Mouse (Mus musculus) heart, embryonic 13.5 days (tissue): Measurements from ENCODE around the gene D630003M21Rik. TPM values are rescaled to one million over a fixed set of nuclear protein-coding genes. Genes with fewer than 3 reads are reported as not detected.

Source experiments
- ATAC-seq: fragments of 200-750 bp; cut with Nextera tagmentation; 2 replicates; pipeline ENCODE4 v1.8.0; 2017; ENCODE audit warnings: moderate TSS enrichment; ENCODE audit not compliant: insufficient number of reproducible peaks, low FRiP score, low TSS enrichment; ENCODE audit errors: extremely low read depth
- H3K27ac ChIP-seq: fragments of 300-500 bp; sonication (generic); replicated peaks from 2 replicates; pipeline ENCODE4 v1.5.1; 2015; ENCODE audit warnings: moderate library complexity, mild to moderate bottlenecking, inconsistent platforms
- H3K27me3 ChIP-seq: fragments of 300-500 bp; sonication (generic); replicated peaks from 2 replicates; pipeline ENCODE4 v1.6.1; 2015; ENCODE audit warnings: mild to moderate bottlenecking, inconsistent platforms
- H3K36me3 ChIP-seq: fragments of 300-500 bp; sonication (generic); 2 replicates; pipeline ENCODE4 v1.6.1; 2015; ENCODE audit warnings: mild to moderate bottlenecking, inconsistent platforms
- H3K4me1 ChIP-seq: fragments of 300-500 bp; sonication (generic); 2 replicates; pipeline ENCODE4 v1.6.1; 2015; ENCODE audit warnings: inconsistent platforms
- H3K4me2 ChIP-seq: fragments of 300-500 bp; sonication (generic); 2 replicates; pipeline ENCODE4 v1.6.1; 2015; ENCODE audit warnings: inconsistent platforms, mild to moderate bottlenecking, moderate library complexity
- H3K4me3 ChIP-seq: fragments of 300-500 bp; sonication (generic); 2 replicates; pipeline ENCODE4 v1.5.1; 2015; ENCODE audit warnings: moderate library complexity, mild to moderate bottlenecking, inconsistent platforms
- H3K9ac ChIP-seq: fragments of 300-500 bp; sonication (generic); 2 replicates; pipeline ENCODE4 v1.6.1; 2015; ENCODE audit warnings: inconsistent platforms, mild to moderate bottlenecking, moderate library complexity
- H3K9me3 ChIP-seq: fragments of 300-500 bp; sonication (generic); 2 replicates; pipeline ENCODE4 v1.6.1; 2016; ENCODE audit warnings: inconsistent platforms
- WGBS: fragments of 180-500 bp; shearing (Covaris S2); methylation state at CpG from one replicate; pipeline ENCODE4 v1.1.7; 2015; ENCODE audit warnings: mixed read lengths; 5-methylcytosine and 5-hydroxymethylcytosine counted together
- polyA plus RNA-seq: library from polyadenylated mRNA; unstranded; fragments of >200 nt; fragmentation: Nextera tagmentation; extraction: Ambion mirVana; gene quantifications from 2 replicates; pipeline ENCODE4 v1.2.1, GENCODE M21; 2015

The D630003M21Rik gene
- polyA plus RNA-seq: 2.2 and 2.7 TPM in 2 replicates

DNA sequence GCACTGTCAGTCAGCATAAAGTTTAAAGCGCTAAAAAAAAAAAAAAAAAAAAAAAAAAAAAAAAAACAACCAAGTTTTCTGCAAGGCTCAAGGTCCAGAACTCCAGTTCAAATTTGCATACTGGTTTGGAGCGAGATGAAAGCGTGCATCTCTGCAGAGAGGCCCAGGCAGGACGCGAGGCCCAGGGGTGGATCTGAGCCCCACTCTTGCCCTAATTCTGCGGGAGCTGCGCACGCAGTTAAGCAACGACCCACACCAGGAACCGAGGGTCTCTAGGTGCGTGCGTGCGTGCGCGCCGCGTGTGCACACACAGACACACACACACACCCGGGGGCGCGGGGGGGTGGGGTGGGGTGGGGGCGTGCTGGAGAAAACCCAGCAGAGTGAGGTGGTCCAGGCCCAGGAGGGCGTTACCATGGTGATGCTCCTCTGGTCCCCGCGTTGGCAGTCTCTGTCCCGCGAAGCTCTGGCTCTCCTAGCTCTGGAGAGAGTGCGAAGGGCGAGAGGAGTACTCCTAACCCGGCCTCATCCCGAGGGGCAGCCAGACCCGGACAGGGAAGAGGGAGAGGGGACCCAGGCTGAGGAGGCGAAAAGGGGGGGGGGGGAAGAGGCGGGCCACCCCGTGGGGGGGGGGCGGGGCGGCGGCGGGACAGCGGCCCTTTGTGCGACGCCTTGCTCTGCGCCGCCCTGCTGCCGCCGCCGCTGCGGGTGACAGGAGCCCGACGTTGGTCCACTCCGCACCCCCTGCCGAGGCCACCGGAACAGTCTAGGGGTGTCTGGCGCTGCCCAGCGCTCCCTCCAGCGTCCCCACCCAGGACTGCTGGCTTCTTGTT lies at the start of gene D630003M21Rik:
Gene D630003M21Rik, minus strand, starts transcription at position 553 of the 833 bp plus-strand sequence.
- ATAC-seq: no peak; the same call in 1 of the 2 replicates
- H3K27ac ChIP-seq: no peak within 1 kb of the TSS

DNA sequence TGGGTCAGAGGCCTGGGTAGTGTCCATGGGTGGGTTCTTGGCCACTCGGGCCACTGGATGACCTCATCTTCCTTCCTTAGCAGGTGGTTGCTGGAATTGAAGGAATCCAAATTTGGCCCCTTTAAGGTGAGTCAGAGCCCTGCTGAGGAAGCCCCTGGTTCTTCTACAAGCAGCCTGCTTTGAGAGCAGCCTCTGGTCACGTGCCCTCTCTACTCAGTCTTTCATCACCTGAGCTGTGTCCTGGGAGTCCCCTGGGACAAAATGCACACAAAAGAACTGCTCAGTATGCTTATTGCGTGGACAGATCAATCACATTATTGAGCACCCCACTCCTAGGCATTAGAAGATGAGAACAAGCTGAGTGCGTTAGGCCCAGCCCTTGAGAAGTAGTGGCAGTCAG lies 47.9 kb upstream of the D630003M21Rik start:
- ATAC-seq: no peak

More for the DNA sequence above, at the start of gene D630003M21Rik:
- Histone ChIP-seq H3K4me3 (peak within 1 kb of the TSS; percentile 54), H3K27me3 (peaks cover 48% of the 10 kb centered on the region), H3K4me1 (peaks cover 21% of the 10 kb centered on the region), H3K36me3 (no peaks in the 10 kb centered on the region), H3K9me3 (no peaks in the 10 kb centered on the region), H3K4me2 (peak within 1 kb of the TSS; percentile 87), H3K9ac (peak within 1 kb of the TSS; percentile 76)
- WGBS: 1% methylated on average over 47 of the region's 55 CpGs

DNA sequence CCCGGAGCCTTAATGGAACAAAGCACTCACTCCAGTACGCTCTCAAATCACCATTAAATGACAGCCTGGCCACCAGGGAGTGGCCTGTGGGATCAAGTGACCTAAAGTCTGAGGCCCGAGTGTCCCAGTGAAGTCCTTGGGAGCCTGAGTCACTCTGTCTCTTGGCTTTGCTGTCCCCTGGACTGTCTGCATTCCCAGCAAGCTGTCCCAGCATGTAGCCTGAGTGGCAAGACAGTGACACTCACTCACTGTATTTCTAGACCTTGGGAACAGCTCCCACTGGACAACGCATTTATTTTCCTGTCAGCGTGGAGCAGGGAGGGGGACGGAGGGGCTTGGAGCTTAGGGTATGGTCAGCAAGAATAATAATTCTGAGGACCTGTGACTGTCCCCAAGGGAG lies 47.4 kb upstream of the D630003M21Rik start:
- no peak overlapping the region for H3K4me2 ChIP-seq
- no peak overlapping the region for H3K4me3 ChIP-seq
- no peaks in the 10 kb centered on the region for H3K36me3 ChIP-seq
- H3K27ac ChIP-seq: no peak overlapping the region
- H3K27me3 ChIP-seq: peaks cover 3% of the 10 kb centered on the region; the same call in 1 of the 2 replicates
- WGBS: 58% methylated on average over 6 of the region's 6 CpGs
- 0 out of 2 replicates have a peak, but pooled peaks cover 4% of the 10 kb centered on the region for H3K4me1 ChIP-seq
- no peak for ATAC-seq
- H3K9me3 ChIP-seq: no peaks in the 10 kb centered on the region
- H3K9ac ChIP-seq: no peak overlapping the region

More for the DNA sequence above, 47.9 kb upstream of the D630003M21Rik start:
- Histone ChIP-seq H3K27me3 (peaks cover 7% of the 10 kb centered on the region; the same call in 1 of the 2 replicates), H3K9ac (no peak overlapping the region), H3K4me2 (no peak overlapping the region), H3K27ac (no peak overlapping the region), H3K4me1 (0 out of 2 replicates have a peak, but pooled peaks cover 4% of the 10 kb centered on the region), H3K9me3 (no peaks in the 10 kb centered on the region), H3K4me3 (no peak overlapping the region), H3K36me3 (no peaks in the 10 kb centered on the region)
- 54% methylated on average over 4 of the region's 4 CpGs for WGBS

DNA sequence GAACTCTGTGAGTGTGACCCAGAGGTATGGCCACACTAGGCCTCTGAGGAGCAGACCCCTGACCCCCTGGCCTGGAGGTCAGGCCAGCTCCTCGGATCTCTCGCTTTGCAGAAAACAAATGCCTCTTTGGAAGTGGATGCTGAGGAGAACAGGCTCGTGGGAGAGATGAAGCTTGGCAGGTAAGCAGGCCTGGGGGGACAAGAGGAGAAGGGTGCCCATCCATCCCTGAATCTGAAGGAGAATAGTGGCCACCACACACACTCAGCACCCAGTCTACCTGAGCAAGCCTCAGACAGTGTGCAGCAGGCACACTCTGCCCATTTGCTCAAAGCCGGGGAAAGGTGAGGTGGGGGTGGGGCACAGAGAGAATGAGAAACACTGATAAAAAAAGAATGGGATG lies 46.8 kb upstream of the D630003M21Rik start:
- Histone ChIP-seq H3K27ac (no peak overlapping the region), H3K9me3 (no peaks in the 10 kb centered on the region)
- 74% methylated on average over 4 of the region's 4 CpGs for WGBS

DNA sequence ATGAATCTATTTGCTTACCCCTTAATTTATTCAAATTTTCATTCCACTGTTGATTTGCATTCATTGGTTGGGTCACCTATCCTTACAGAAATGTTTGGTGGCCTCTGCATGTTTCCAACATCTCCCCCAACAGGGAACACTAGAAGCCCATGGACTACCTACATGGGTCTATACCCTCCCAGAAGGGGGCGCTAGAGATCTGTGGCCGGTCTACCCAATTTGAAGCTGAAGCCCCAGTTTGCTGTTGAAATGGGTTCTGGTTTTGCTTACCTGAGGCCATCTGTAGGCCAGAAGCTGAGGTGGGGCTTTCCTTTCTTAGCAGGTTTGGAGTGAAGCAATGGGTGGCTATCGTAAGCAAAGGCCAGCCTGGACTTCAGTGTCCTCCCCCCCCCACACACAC lies 46.3 kb upstream of the D630003M21Rik start:
- 76% methylated on average over 3 of the region's 3 CpGs for WGBS
- no peak for ATAC-seq
- no peak overlapping the region for H3K4me3 ChIP-seq
- H3K4me2 ChIP-seq: no peak overlapping the region
- no peaks in the 10 kb centered on the region for H3K9me3 ChIP-seq
- H3K27ac ChIP-seq: no peak overlapping the region
- H3K27me3 ChIP-seq: no peaks in the 10 kb centered on the region; the same call in 1 of the 2 replicates
- no peak overlapping the region for H3K9ac ChIP-seq
- no peaks in the 10 kb centered on the region for H3K36me3 ChIP-seq
- H3K4me1 ChIP-seq: 0 out of 2 replicates have a peak, but pooled peaks cover 4% of the 10 kb centered on the region

More for the DNA sequence above, 46.8 kb upstream of the D630003M21Rik start:
- Histone ChIP-seq H3K4me2 (no peak overlapping the region), H3K4me3 (no peak overlapping the region), H3K4me1 (0 out of 2 replicates have a peak, but pooled peaks cover 4% of the 10 kb centered on the region), H3K27me3 (no peaks in the 10 kb centered on the region; the same call in 1 of the 2 replicates), H3K36me3 (no peaks in the 10 kb centered on the region), H3K9ac (no peak overlapping the region)
- no peak for ATAC-seq

DNA sequence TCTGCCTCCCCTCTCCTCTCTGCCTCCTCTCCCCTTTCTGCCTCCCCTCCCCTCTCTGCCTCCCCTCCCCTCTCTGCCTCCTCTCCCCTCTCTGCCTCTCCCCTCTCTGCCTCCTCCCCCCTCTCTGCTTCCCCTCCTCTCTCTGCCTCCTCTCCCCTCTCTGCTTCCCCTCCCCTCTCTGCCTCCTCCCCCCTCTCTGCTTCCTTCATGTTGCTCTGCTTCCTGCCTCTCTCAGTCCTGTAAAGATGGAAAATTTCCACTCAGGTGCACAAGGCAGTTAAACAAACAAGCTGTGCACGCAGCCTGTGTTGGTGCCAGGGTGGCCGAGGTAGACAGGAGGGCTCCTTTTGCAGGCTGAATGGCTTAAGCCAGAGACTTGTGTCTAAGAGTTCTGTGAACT lies 44.6 kb upstream of the D630003M21Rik start:
- Histone ChIP-seq H3K4me3 (no peak overlapping the region), H3K4me2 (no peak overlapping the region), H3K27ac (no peak overlapping the region), H3K9me3 (no peaks in the 10 kb centered on the region), H3K36me3 (no peaks in the 10 kb centered on the region), H3K27me3 (no peaks in the 10 kb centered on the region; the same call in 1 of the 2 replicates), H3K9ac (no peak overlapping the region), H3K4me1 (0 out of 2 replicates have a peak, but pooled peaks cover 4% of the 10 kb centered on the region)
- 33% methylated on average over 2 of the region's 2 CpGs for WGBS
- no peak for ATAC-seq

DNA sequence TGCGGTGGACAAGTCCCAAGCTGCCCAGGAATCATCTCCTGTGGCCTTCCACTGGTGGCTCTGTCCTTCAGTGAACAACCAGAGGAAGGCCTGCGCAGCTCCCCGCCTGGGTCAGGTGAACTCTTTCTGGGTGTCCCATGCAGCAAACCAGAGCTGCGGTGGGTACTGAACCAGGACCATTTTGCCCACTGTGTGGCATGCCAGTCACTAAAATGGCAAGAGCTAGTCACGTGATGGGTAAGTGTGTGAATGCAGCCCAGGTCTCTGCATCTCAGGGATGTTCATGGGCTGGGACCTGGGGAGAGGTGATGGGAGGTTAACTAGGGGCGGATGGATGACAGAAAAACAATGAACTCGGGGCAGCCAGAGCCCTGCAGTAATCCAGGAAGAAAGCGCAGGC lies 41.0 kb upstream of the D630003M21Rik start:
- Histone ChIP-seq H3K36me3 (no peaks in the 10 kb centered on the region), H3K9ac (no peak overlapping the region), H3K4me3 (no peak overlapping the region), H3K4me1 (peaks cover 10% of the 10 kb centered on the region), H3K27me3 (no peaks in the 10 kb centered on the region; the same call in 1 of the 2 replicates), H3K9me3 (no peaks in the 10 kb centered on the region), H3K4me2 (no peak overlapping the region), H3K27ac (no peak overlapping the region)
- ATAC-seq: no peak
- WGBS: 76% methylated on average over 8 of the region's 8 CpGs

DNA sequence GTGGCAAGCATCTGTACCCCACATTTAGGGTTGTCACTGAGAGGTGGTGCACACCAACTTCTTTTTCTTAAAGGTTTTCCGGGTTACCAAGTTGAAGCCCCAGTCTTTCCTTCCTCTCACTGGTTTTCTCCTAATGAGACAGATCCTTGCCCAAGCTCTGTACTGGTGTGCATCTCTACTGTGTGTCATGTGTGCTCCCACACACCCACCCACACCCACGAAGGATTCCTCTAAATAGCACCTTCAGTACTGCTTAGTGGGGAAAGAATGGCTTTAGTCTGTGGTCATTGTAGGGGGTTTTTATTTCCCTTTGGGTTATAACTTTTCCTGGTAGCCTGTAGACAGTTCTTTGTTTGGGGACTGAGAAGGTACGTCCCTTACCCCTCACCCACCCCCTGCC lies 35.9 kb upstream of the D630003M21Rik start:
- H3K27ac ChIP-seq: no peak overlapping the region
- H3K4me3 ChIP-seq: no peak overlapping the region
- no peak overlapping the region for H3K4me2 ChIP-seq
- peaks cover 10% of the 10 kb centered on the region for H3K4me1 ChIP-seq
- peaks cover 15% of the 10 kb centered on the region for H3K27me3 ChIP-seq
- H3K9me3 ChIP-seq: no peaks in the 10 kb centered on the region
- ATAC-seq: no peak
- H3K9ac ChIP-seq: no peak overlapping the region
- WGBS: 73% methylated on average over 3 of the region's 3 CpGs
- no peaks in the 10 kb centered on the region for H3K36me3 ChIP-seq

DNA sequence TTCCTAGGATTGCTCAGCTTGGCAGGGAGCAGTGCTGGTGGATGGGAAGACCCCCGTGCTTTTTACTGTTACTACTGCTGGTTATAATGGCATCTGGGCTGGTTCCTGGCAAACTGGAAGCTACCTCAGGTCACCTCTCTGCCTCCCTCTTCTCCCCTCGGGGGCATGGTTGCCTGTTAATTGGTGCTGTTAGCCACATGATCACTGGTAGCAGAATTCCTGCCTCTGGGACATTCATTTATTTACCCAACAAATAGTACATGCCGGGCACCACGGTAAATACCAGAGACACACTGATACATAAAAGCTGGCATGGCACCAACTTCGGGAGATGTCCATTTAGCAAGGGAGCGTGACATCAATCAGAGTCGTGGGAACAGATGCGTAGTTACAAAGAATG lies 30.5 kb upstream of the D630003M21Rik start:
- ATAC-seq: no peak
- Histone ChIP-seq H3K4me1 (peaks cover 11% of the 10 kb centered on the region), H3K27me3 (peaks cover 34% of the 10 kb centered on the region), H3K4me2 (no peak overlapping the region), H3K36me3 (no peaks in the 10 kb centered on the region), H3K27ac (no peak overlapping the region), H3K9me3 (no peaks in the 10 kb centered on the region), H3K9ac (no peak overlapping the region), H3K4me3 (no peak overlapping the region)
- 72% methylated on average over 8 of the region's 8 CpGs for WGBS

DNA sequence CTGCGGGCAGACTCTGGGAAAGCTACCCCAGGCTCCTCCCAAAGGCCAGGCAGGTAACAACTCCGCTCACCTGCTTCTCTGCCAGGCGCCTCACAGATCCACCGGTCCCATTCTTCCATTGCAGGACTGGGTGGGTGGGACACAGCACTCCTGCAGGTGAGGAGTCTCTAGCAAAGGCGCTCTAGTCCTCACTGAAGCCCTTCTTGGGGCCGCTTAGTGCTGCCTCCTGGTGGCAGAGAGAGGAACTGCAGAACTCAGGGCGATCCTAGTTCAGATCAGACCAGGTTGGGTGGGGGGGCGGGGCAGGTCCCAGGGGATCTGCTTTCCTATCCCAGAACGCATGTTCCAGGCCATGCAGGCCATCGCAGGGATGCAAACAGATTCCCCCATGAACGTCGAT lies 29.8 kb upstream of the D630003M21Rik start:
- Histone ChIP-seq H3K9me3 (no peaks in the 10 kb centered on the region), H3K27ac (no peak overlapping the region), H3K4me2 (no peak overlapping the region), H3K4me3 (no peak overlapping the region), H3K4me1 (peaks cover 12% of the 10 kb centered on the region), H3K36me3 (no peaks in the 10 kb centered on the region), H3K9ac (no peak overlapping the region), H3K27me3 (peaks cover 34% of the 10 kb centered on the region)
- ATAC-seq: no peak
- 13% methylated on average over 12 of the region's 12 CpGs for WGBS

DNA sequence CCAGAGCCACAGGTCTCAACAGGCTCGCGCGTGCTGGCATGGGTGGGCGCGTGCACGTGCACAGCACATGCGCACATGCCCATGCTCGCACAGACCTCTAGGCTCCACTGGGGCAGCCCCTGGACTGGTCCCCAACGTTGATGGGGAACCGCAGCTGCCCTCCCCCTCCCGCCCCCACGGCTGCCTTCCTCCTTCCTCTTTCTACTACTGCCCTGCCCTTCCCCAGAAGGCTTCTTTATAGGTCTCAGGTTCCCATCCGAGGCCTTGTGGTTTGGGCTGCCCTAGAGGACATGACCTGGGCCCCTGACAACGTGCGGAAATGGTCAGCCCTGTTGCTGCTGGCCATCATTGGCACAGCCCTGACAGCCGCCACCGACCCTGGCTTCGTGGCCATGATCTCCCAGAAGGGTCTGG lies 29.0 kb upstream of the D630003M21Rik start, which contains the start of gene Bpi:
Gene Bpi, plus strand, starts transcription at position 90 of the 414 bp plus-strand sequence.
- WGBS: 55% methylated on average over 18 of the region's 18 CpGs
- ATAC-seq: no peak
- Histone ChIP-seq H3K4me3 (no peak within 1 kb of the TSS), H3K36me3 (no peaks in the 10 kb centered on the region), H3K9me3 (no peaks in the 10 kb centered on the region), H3K4me2 (no peak within 1 kb of the TSS; the same call in 1 of the 2 replicates), H3K4me1 (peaks cover 16% of the 10 kb centered on the region), H3K27me3 (peaks cover 30% of the 10 kb centered on the region), H3K9ac (no peak within 1 kb of the TSS; the same call in 1 of the 2 replicates), H3K27ac (peak within 1 kb of the TSS; percentile 17; the same call in 1 of the 2 replicates)
